Mouse (Mus musculus): Measurements from ENCODE around the gene Tagap1. TPM values are rescaled to one million over a fixed set of nuclear protein-coding genes. Genes with fewer than 3 reads are reported as not detected.

The Tagap1 gene
- polyA plus RNA-seq, 1 experiment from 2014 or later = 45.5 TPM

Other genes starting within 250 kb of the Tagap1 start
- gene Ezr, start 178.4 kb downstream of the Tagap1 start, polyA plus RNA-seq (2015; fragmentation: Nextera tagmentation; extraction: Ambion mirVana) = 223 and 228 TPM in 2 replicates
- 51.0 and 54.0 TPM in 2 replicates for gene Rsph3b, start 12.5 kb downstream of the Tagap1 start, polyA plus RNA-seq (2015; fragmentation: Nextera tagmentation; extraction: Ambion mirVana)
- gene Rnaset2b, start 9.5 kb upstream of the Tagap1 start, polyA plus RNA-seq (2015; fragmentation: Nextera tagmentation; extraction: Ambion mirVana) = 255 and 280 TPM in 2 replicates
- gene Gm49721, start 17.7 kb upstream of the Tagap1 start, polyA plus RNA-seq (2015; fragmentation: Nextera tagmentation; extraction: Ambion mirVana) = 0.19 and 0.24 TPM in 2 replicates
- gene Gm1604a, start 64.4 kb upstream of the Tagap1 start, polyA plus RNA-seq (2015; fragmentation: Nextera tagmentation; extraction: Ambion mirVana) = not detected in 2 replicates
- 8.5 and 9.4 TPM in 2 replicates for gene Rps6ka2, start 209.0 kb upstream of the Tagap1 start, polyA plus RNA-seq (2015; fragmentation: Nextera tagmentation; extraction: Ambion mirVana)

Data from stomach, embryonic 15.5 days (tissue).